Mouse (Mus musculus): ENCODE results near the gene Ncln. TPM values are rescaled to one million over a fixed set of nuclear protein-coding genes. Genes with fewer than 3 reads are reported as not detected.

Ncln gene
- total RNA-seq, 2 experiments from 2014 or later, result 55.4 to 62.0 TPM

DNA sequence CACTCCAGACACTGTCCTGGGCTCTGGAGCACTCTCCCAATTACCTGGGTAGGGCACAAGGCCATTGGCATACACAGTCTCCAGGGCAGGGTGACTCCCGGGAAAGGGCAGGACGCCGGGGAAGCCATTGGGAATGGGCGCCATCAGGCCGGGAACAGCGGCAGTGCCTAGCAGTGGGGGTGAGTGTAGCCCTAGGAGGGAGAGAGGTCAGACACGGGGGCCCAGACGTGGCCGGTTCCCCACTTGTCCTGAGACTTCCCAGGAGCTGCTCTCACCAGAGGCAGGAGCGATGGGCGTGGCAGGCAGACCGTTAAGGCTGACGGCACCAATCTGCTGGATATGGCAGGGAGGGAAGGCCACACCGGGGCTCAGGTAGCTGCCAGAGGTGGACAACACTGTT is 29.3 kb downstream of the Ncln start:
- intact Hi-C loops (cut with DNase I), result no loop called here

DNA sequence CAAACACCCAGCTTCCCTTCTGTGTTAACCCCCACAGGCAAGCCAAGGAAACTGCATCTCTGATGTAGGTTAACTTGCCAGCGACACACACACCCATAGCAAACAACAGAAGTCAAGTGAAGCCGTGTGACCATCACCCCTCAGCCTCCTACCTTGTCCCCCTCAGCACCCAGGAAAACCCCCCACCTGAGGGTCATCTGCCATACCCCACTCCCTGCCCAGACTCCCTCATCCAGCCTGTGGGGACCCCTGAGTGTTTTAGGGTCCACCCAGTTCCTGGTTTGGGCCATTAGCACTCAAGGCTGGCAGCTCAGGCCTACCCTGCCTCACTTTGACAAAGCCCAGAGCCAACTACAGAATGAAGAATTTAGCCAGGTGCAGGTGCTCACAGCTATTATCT is 30.1 kb downstream of the Ncln start:
- no peak for DNase-seq

More for the DNA sequence above, 29.3 kb downstream of the Ncln start:
- no peak for DNase-seq

DNA sequence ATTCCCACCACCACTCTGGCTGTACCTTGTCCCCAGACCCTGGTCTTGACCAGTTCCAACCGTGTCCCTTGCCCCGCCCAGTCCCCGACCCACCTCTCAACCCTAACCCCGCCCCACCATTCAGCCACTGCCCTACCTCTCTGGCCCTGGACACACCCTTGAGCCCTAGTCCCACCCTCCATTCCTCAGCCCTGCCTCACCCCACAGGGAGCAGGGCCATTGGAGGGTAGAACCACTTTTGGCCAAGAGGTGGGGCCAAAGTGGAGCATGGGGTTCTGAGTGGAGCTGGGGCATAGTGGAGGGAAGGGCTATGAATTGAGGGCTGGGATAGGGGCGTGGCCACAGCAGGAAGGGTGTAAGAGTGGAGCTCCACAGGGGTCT is 30.9 kb downstream of the Ncln start:
- DNase-seq, result no peak
- intact Hi-C loops (cut with DNase I), result no loop called here

More for the DNA sequence above, 30.1 kb downstream of the Ncln start:
- intact Hi-C loops (cut with DNase I), result no loop called here

DNA sequence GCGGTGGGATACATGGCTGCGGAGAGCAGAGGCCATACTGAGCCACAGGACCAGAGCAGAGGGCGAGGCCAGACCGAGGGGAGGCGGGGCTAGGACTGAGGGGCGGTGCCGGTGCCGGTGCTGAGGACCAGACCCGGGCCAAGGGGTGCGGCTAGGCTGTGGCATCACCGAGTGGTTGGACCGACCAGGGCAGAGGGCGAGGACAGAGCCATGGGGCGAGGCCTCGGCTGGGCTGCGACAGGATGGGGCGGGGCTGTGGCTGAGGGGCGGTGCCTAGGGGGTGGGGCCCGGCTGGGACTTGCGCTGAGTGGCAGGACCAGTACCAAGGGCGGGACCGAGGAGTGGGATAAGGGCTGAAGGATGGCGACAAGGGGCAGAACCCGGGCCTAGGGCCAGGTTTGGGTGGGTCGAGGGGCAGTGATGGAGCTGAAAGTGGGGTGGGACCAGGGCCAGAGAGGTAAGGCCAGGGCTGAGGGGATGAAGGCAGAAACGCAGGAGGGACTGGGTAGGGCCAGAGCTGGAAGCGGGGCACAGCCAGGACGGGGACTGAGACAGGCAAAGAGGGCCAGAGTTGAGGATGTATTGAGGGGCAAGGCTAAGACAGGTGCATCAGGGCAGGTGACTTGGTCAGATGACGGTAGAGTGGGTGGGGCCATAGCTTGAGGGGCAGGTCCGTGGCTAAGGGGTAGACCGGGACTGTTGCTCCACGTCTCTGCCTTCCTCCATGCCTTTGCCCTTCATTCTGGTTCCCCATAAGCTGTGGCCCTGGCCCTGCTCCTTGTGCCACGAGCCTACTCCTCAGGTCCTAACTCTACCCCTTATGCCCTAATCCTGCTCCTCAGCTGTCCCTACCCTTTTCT is 31.6 kb downstream of the Ncln start:
- peak; percentile 25 to 40 for DNase-seq
- intact Hi-C loops (cut with DNase I), result no loop called here

DNA sequence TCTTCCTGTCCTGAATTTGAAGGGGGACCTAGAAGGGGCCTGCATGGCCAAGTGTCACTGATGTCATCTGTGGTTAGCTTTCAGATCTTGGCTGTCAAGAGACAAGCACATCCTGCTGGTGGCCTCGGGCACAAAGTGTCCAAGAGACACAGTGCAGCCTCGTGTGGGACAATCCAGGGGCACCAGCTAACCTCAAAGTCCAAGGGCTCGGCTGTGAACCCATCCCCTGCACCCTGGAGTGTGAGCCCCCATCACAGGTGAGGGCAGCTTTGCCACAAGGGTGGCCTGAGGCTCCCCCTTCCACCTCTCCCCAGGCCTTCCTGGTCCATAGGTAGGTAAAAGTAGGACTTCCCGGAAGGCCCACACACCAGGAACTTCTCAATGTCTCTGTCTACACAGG is 32.7 kb downstream of the Ncln start:
- DNase-seq, result no peak

DNA sequence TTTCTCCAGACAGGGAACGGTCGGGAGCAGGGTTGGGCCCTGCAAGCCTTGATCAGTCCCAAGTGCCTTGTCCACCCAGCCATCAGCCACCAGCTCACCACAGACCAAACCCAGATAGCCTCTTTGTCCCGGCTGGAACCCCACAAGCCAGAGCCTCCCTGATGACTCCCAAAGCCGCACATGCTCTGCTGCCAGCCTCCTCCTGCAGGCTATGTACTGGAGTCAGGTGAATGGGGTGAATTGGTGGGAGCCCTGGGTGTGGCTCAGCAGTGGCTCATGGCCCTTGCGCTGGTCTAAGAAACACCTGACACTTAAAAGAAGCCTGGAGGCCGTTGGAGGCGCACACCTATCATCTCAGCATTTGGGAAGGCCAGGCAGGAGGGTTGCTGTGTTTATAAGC is 33.3 kb downstream of the Ncln start:
- no peak for DNase-seq
- intact Hi-C loops (cut with DNase I), result no loop called here

More for the DNA sequence above, 32.7 kb downstream of the Ncln start:
- intact Hi-C loops (cut with DNase I), result no loop called here

DNA sequence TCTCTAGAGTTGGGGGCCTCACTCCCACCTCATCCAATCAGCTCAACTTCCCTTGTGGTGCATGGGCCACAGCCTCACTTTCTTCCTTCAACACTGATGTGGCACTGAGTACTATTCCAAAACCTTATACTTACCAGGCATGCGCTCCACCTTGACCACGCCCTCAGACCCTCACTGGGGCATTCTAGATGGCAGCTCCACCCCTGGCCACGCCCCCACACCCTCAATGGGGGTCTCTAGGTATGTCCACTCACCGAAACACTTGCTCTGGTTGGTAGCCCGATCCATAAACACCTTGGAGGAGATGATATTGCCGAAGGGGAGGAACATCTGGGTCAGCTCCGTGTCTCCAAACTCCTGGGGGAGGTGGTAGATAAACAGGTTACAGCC is 33.8 kb downstream of the Ncln start:
- no peak for DNase-seq

DNA sequence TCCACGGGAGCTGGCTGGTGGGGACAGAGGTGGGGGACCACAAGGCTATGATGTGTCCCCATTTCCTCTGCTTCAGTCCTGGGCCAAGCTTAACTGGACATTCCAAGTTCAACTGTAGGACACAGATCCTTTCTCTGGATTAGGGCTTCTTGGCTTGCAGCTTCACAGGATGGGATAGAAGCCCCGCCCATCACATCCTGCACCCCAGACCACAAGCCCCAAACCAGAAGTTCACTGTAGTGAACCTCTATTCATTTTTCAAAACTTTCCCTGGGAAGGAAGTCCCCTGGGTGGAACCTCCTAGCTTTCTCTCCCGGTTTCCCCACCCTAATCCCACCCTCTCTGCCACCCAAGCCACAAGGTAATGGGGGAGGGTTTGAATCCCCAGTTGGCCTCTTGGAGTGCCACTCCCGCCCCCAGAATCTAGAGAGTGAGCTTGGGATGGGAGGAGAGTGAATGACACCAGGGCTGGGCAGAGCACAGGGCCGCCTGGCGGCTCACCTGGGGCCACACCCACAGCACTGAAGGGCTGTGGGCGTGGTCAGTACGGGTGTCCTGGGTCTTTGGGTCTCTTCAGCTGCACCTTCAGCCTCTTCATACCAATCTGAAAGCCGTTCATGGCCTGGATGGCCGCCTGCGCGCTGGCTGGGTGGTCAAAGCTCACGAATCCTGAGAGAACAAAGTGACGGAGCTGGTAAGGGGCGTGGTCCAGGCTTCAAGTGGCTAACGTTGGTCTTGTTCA is 34.3 kb downstream of the Ncln start:
- intact Hi-C loops (cut with DNase I), result no loop called here
- no peak for DNase-seq

More for the DNA sequence above, 33.8 kb downstream of the Ncln start:
- intact Hi-C loops (cut with DNase I), result no loop called here

DNA sequence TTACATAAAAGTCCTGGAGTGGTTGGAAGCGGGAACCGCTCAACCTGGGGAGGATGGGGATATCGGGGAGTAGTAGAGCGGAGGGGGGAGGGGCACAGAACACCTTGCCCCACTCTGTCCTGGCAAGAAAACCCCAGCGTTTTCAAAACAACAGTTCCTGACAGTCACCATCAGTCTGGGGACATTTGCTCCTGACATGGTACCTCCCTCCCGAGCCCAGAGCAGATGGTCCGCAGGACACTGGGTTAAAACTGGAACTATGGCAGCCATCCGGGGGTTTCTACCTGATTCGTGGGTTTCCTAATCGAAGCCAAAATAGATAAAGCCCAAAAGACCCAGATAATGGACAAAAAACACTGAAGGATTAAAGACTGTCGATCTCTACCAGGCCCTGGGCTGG is 35.2 kb downstream of the Ncln start:
- intact Hi-C loops (cut with DNase I), result no loop called here
- DNase-seq, result no peak

DNA sequence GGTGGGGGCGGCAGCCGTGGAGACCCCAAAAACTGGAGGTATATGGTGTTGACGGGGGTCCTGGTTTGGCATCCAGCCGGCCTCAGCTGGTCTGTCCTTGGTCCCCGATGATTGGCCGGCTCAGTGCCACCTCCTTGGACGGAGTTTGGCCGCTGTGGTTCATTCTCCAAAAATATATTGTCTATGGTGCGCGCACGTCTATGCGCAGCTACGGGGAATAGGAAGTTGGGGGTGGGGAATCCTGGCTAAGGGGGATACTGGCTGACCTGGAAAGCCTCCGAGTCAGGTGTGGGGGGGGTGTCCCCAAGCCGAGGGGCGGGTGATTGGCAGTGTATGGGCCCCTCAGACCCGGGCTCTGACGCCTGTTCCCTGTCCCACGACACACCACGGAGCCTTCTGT is 35.7 kb downstream of the Ncln start:
- DNase-seq, result no peak
- intact Hi-C loops (cut with DNase I), result no loop called here

DNA sequence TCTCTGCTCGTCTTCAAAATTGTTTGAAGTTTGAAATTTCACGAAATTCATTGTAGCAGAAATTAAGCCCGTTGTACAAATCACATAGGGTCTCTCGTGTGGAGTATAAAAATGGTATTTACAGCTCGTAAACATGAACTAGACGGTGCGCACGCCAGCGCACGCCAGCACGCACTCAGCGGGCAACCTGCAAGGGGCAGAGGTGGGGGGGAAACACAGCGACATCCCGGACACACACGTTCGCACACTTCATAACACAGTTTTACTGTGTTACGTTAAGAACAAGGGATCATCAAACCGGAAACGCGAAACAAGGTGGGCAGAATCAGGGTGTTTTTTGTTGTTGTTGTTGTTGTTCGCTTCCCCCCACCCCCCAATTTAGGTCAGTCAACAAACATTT is 36.8 kb downstream of the Ncln start:
- intact Hi-C loops (cut with DNase I), result no loop called here
- DNase-seq, result no peak

DNA sequence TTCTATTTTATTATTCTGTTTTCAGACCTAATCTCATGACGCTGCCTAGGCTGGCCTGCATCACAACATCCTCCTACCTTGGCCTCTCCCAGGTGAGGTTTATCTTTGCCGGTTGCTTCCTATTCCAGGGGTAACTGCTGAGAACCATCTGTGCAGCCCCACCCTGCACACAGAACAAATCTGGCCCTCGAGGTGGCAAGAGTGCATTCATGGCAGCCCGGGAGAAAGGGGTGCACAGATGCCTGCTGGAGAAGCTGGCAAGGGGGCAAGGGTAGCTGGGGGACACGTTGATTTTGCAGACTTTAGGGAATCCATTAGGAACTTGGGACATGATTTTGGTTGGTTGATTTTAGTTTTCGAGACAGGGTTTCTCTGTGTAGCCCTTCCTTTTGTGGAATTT is 37.9 kb downstream of the Ncln start:
- intact Hi-C loops (cut with DNase I), result no loop called here
- DNase-seq, result no peak

DNA sequence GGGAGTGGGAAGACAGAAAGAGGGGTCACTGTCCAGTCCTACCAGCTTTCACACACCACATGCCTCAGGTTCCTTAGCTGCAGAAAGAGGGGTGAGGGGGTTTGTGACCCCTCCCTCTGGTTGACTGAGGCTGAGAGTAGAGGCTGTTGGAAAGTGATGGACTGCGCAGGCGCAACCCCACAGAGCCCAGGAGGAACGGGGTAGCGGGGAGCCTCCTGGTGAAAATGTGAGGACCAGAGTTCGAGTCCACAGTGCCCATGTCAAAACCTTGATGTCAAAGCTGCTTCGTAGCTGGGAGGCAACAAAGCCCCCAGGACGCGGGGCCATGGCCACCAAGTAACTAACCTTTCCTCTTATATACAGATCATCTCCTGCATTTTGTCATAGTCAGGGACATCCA is 38.6 kb downstream of the Ncln start:
- intact Hi-C loops (cut with DNase I), result no loop called here
- DNase-seq, result no peak

DNA sequence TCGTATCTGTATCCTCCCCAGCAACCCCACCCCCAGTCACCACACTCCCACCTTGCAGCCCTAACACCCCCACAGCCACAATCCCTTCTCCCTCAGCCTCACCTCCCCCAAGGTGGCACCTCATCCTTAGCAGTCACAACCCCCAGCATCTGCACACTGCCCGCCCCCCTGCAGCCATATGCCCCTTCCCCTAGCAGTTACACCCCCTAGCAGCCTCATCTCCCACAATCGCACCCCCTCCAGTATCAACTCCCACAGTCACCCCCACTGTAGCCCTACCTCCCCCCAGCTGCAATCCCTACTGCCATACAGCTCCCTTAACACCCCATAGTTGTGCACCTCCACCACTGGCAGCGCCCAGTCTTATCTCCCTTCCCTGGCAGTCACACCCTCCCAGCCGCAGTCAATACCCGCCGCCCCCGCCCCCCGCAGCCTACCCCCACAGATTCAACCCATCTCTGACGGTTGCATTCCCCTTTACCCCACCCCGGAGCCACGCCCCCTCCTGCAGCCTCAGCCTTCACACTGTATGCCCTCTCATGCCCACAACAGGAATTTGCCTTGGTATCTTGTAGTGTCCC is 39.1 kb downstream of the Ncln start:
- intact Hi-C loops (cut with DNase I), result no loop called here
- no peak for DNase-seq

DNA sequence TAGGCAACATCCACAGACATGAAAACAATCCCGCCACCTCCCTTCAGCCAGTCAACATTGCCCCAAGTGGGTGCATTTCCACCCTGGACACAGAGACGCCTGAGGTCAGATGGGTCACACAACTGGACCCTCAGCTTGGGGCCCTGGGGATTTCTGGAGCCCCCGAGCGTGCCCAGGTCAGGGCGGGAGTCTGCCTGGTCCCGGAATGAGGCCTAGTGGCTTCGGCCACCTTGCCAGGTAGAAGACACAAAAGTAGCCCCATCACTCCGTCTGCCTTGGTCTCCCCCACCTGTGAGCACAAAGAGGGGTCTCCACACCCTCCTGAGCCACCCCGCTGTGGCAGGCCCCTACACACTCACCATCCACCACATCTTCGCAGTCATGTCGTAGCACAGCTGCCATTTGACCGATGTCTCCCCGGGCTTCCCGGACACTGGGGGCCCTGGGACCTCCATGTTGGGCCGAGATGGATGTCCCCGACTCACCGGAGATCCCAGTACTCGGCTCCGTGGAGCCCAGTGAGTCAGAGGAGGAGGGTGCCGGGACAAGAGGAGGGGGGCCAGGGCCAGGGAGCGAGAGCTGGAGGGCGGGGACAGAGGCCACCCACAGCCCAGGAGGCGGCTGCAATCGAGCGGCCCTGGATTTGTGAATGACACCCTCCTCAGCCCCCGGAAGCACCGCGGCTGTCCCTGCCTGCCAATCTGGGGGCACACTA is 40.9 kb downstream of the Ncln start, which contains the start of gene Nfic:
Gene Nfic, minus strand, starts transcription at position 455 of the 715 bp plus-strand sequence.
- no peak for DNase-seq
- intact Hi-C loops (cut with DNase I), result no loop called here

DNA sequence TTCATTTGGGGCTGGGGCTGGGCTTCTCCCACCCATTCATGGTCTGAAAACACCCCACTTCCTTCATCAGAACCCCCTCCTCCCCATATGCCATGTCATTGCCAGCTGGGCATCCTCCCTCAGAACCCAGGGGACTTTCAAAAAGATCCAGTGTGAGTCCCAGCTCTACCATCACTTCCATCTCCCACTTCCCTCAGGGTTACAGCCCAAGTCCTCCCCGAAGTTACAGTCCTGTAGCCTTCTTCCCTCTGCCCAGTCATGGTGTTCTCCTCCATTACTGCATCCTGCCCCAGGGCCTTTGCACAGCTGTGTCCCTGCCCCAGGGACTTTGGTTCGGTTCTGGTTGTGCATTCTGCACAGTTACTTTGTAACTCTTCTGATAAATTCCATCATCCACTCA is 42.1 kb downstream of the Ncln start:
- DNase-seq, result no peak
- intact Hi-C loops (cut with DNase I), result no loop called here

DNA sequence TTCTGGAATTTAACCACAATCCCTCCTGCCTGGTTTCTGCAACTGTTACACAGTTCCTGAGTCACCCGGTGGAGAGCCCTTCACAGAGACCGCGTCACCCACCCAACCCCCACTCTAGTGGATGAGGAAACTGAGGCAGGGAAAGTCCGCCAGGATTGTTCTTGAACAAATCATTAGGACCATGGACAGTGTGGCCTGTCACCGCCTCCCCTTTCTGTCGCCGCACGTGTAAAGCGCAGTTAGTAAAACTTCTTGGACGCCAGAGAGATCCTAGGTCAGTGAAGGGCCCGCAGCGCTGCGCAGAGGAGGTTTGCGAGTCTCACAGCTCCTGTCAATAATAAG is 43.3 kb downstream of the Ncln start:
- intact Hi-C loops (cut with DNase I), result no loop called here
- DNase-seq, result no peak

DNA sequence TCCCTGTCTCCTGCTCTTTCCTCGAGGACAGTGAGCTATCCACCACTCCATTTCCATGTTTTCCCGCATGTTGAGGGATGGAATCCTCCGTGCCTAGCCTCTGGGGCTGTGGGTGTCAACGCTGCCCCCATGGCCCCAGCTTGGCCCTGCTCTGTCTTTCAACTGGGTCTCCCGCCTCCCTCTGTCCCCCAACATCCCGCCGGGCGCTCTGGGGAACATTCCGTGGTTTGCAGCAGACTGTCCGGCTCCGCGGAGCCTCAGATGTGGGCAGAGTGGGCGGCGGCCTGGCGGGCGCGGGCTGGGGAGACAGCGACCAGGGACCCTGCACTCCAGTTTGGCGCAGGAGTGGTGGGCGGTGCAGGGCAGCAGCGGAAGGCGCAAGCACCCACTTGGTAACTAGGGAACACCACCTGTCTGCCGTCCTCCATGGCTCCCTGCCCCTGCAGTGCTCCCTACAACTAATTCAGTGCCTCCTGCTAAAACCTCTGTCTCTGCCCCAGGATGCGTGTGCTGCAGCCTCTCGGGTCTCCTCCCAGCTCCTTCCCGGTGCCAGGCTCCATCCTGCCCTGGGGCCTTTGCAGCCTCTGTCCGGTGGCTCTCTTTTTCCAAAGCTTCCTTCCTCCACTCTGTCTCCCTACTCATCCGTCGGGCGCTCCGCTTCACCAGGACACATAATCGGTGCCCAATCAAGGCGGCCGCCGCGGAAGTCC is 43.8 kb downstream of the Ncln start:
- intact Hi-C loops (cut with DNase I), result no loop called here
- DNase-seq, result no peak

DNA sequence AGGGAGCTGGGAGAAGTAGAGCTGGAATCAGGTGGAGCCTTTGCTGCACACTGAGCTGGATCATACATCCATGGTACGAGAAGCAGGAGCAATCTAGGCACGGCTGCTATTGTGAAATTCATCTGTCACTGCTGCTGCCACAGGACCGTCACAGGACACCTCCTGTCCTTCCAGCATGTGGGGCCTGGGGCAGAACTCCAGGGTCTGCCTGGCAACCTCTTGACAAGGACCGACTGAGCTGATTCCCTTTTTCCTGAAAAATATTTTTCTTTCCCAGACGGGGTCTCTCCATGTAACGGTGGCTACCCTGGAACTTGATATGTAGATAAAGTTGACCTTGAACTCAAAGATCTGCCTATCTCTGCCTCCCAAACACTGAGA is 44.8 kb downstream of the Ncln start:
- DNase-seq, result no peak
- intact Hi-C loops (cut with DNase I), result loop anchor here (2.0 kb wide), 1 partner anchor 163 kb away; no protein-coding TSS in a partner anchor

DNA sequence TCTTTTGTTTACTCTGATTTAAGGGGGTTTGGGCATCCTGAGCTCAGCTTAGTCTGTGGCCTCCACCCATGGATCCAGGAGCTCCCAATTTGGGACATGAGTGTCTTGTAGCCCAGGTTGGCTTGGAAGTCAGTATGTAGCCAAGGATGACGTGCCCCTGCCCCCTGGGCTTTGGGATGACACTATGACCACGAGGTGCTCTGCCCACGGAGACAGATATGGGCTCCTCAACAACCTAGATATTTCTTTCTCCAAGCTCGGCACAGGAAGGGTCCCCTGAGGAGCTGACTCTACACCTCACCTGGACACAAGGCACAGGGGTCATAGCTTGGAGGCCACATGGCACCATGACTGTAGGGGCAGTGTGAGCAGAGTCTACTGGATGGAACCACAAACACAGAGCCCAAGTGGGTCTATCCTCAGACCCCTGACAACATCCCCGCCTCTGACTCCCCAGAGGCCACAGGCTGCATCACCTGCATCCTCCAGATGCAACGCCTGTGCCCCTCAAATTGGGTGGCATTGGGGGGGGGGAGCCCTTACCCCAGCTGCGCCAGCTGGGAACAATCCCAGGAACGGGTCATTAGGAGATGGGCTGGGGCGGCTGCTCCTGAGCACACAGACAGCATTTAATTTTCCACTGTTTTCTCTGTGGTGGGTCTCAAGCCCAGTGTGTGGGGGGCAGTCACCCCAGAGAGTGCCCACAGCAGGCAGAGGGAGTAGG is 45.4 kb downstream of the Ncln start:
- no peak for DNase-seq
- intact Hi-C loops (cut with DNase I), result loop anchor here (1.0 to 2.0 kb wide), 2 partner anchors 62 to 162 kb away; partner anchors contain the start of gene Gm48552

All from heart, postnatal 14 days (tissue).